Mouse (Mus musculus) limb, embryonic 12.5 days (tissue): ENCODE measurements at regions not wholly inside any gene's neighbourhood (a gene's known extent, or its start where the extent isn't known, plus 50 kb on each side); places are given as distances from the start of the nearest gene placed in this dataset.

Experiments used
- ATAC-seq: fragments of 200-750 bp; cut with Nextera tagmentation; 2 replicates; pipeline ENCODE4 v1.8.0; 2017; ENCODE audit warnings: low read depth, moderate TSS enrichment; ENCODE audit not compliant: insufficient number of reproducible peaks, insufficient read depth, low FRiP score, low TSS enrichment
- H3K27ac ChIP-seq: fragments of 300-500 bp; sonication (generic); 2 replicates; pipeline ENCODE4 v1.5.1; 2016; ENCODE audit warnings: mild to moderate bottlenecking, moderate library complexity
- H3K27me3 ChIP-seq: fragments of 300-500 bp; sonication (generic); 2 replicates; pipeline ENCODE4 v1.6.1; 2016; ENCODE audit warnings: mild to moderate bottlenecking, moderate library complexity
- H3K36me3 ChIP-seq: fragments of 300-500 bp; sonication (generic); 2 replicates; pipeline ENCODE4 v1.6.1; 2016; ENCODE audit warnings: mild to moderate bottlenecking, moderate library complexity
- H3K4me1 ChIP-seq: fragments of 300-500 bp; sonication (generic); replicated peaks from 2 replicates; pipeline ENCODE4 v1.6.1; 2016
- H3K4me2 ChIP-seq: fragments of 300-500 bp; sonication (generic); 2 replicates; pipeline ENCODE4 v1.6.1; 2016; ENCODE audit warnings: mild to moderate bottlenecking, moderate library complexity
- H3K4me3 ChIP-seq: fragments of 300-500 bp; sonication (generic); replicated peaks from 2 replicates; pipeline ENCODE4 v1.5.1; 2016; ENCODE audit warnings: mild to moderate bottlenecking
- H3K9ac ChIP-seq: fragments of 300-500 bp; sonication (generic); replicated peaks from 2 replicates; pipeline ENCODE4 v1.6.1; 2016; ENCODE audit warnings: mild to moderate bottlenecking, moderate library complexity
- H3K9me3 ChIP-seq: fragments of 300-500 bp; sonication (generic); 2 replicates; pipeline ENCODE4 v1.6.1; 2016; ENCODE audit warnings: mild to moderate bottlenecking, moderate library complexity
- WGBS: fragments of 180-500 bp; shearing (Covaris S2); methylation state at CpG from one replicate; pipeline ENCODE4 v1.1.7; 2016; 5-methylcytosine and 5-hydroxymethylcytosine counted together

- Histone ChIP-seq H3K36me3 (no peaks in the 10 kb centered on the region), H3K27me3 (no peaks in the 10 kb centered on the region), H3K4me2 (no peak overlapping the region), H3K4me3 (no peak overlapping the region), H3K4me1 (no peaks in the 10 kb centered on the region), H3K9ac (no peak overlapping the region), H3K27ac (no peak overlapping the region), H3K9me3 (no peaks in the 10 kb centered on the region; the same call in 1 of the 2 replicates)
- no peak for ATAC-seq
- WGBS, result 87% methylated on average over 5 of the region's 5 CpGs
Measured at GRCm38 (mm10) chr5:101208150-101208549, 362.6 kb downstream of the Gpat3 start.

GRCm38 (mm10) chr5:101195501-101195900 lies 350.0 kb downstream of the Gpat3 start:
- Histone ChIP-seq H3K27ac (no peak overlapping the region), H3K9me3 (no peaks in the 10 kb centered on the region), H3K4me2 (no peak overlapping the region), H3K36me3 (no peaks in the 10 kb centered on the region), H3K9ac (no peak overlapping the region), H3K4me3 (no peak overlapping the region), H3K4me1 (no peaks in the 10 kb centered on the region), H3K27me3 (no peaks in the 10 kb centered on the region)
- WGBS, result 76% methylated on average over 4 of the region's 4 CpGs
- ATAC-seq, result no peak

GRCm38 (mm10) chr5:101190976-101191375 lies 345.5 kb downstream of the Gpat3 start:
- Histone ChIP-seq H3K27me3 (no peaks in the 10 kb centered on the region), H3K4me3 (no peak overlapping the region), H3K9me3 (no peaks in the 10 kb centered on the region), H3K36me3 (no peaks in the 10 kb centered on the region), H3K9ac (no peak overlapping the region), H3K4me1 (peaks cover 11% of the 10 kb centered on the region; the same call in 1 of the 2 replicates), H3K27ac (no peak overlapping the region), H3K4me2 (no peak overlapping the region)
- 94% methylated on average over 2 of the region's 2 CpGs for WGBS
- ATAC-seq, result no peak

- no peak overlapping the region for H3K4me3 ChIP-seq
- no peak overlapping the region for H3K27ac ChIP-seq
- no peaks in the 10 kb centered on the region for H3K36me3 ChIP-seq
- no peak overlapping the region for H3K9ac ChIP-seq
- H3K4me1 ChIP-seq, result peaks cover 6% of the 10 kb centered on the region; the same call in 1 of the 2 replicates
- WGBS, result 73% methylated on average over 9 of the region's 9 CpGs
- H3K9me3 ChIP-seq, result no peaks in the 10 kb centered on the region
- ATAC-seq, result no peak
- H3K27me3 ChIP-seq, result no peaks in the 10 kb centered on the region
- H3K4me2 ChIP-seq, result no peak overlapping the region
Measured at GRCm38 (mm10) chr5:101173183-101173582, 327.7 kb downstream of the Gpat3 start.

GRCm38 (mm10) chr5:101172782-101173181 lies 327.3 kb downstream of the Gpat3 start:
- no peak overlapping the region for H3K4me3 ChIP-seq
- no peak overlapping the region for H3K4me2 ChIP-seq
- H3K36me3 ChIP-seq, result no peaks in the 10 kb centered on the region
- no peak overlapping the region for H3K9ac ChIP-seq
- H3K27ac ChIP-seq, result no peak overlapping the region
- 67% methylated on average over 10 of the region's 10 CpGs for WGBS
- no peak for ATAC-seq
- H3K27me3 ChIP-seq, result no peaks in the 10 kb centered on the region
- H3K4me1 ChIP-seq, result peaks cover 6% of the 10 kb centered on the region; the same call in 1 of the 2 replicates
- H3K9me3 ChIP-seq, result no peaks in the 10 kb centered on the region

GRCm38 (mm10) chr5:101169074-101169473 lies 323.6 kb downstream of the Gpat3 start:
- no peak overlapping the region for H3K9ac ChIP-seq
- no peak overlapping the region for H3K4me2 ChIP-seq
- H3K4me1 ChIP-seq, result peaks cover 6% of the 10 kb centered on the region; the same call in 1 of the 2 replicates
- no peaks in the 10 kb centered on the region for H3K36me3 ChIP-seq
- H3K9me3 ChIP-seq, result no peaks in the 10 kb centered on the region
- WGBS, result 59% methylated on average over 2 of the region's 2 CpGs
- no peaks in the 10 kb centered on the region for H3K27me3 ChIP-seq
- ATAC-seq, result no peak
- H3K4me3 ChIP-seq, result no peak overlapping the region
- H3K27ac ChIP-seq, result no peak overlapping the region

GRCm38 (mm10) chr5:101163624-101164213 lies 318.2 kb downstream of the Gpat3 start:
- Histone ChIP-seq H3K4me1 (peaks cover 5% of the 10 kb centered on the region; the same call in 1 of the 2 replicates), H3K4me3 (no peak overlapping the region), H3K9ac (no peak overlapping the region), H3K4me2 (no peak overlapping the region), H3K36me3 (no peaks in the 10 kb centered on the region), H3K27me3 (no peaks in the 10 kb centered on the region), H3K27ac (no peak overlapping the region), H3K9me3 (no peaks in the 10 kb centered on the region)
- 55% methylated on average over 8 of the region's 8 CpGs for WGBS
- no peak for ATAC-seq

GRCm38 (mm10) chr5:101163112-101163511 lies 317.6 kb downstream of the Gpat3 start:
- Histone ChIP-seq H3K27ac (no peak overlapping the region), H3K9me3 (no peaks in the 10 kb centered on the region), H3K4me1 (peaks cover 5% of the 10 kb centered on the region; the same call in 1 of the 2 replicates), H3K9ac (no peak overlapping the region), H3K4me3 (no peak overlapping the region), H3K27me3 (no peaks in the 10 kb centered on the region), H3K36me3 (no peaks in the 10 kb centered on the region), H3K4me2 (no peak overlapping the region)
- no peak for ATAC-seq
- WGBS, result 68% methylated on average over 5 of the region's 5 CpGs

- Histone ChIP-seq H3K4me3 (no peak overlapping the region), H3K27ac (no peak overlapping the region), H3K4me1 (no peaks in the 10 kb centered on the region), H3K9me3 (no peaks in the 10 kb centered on the region), H3K9ac (no peak overlapping the region), H3K27me3 (no peaks in the 10 kb centered on the region), H3K36me3 (no peaks in the 10 kb centered on the region), H3K4me2 (no peak overlapping the region)
- WGBS, result 58% methylated on average over 1 of the region's 1 CpGs
- no peak for ATAC-seq
Measured at GRCm38 (mm10) chr5:101157416-101157815, 311.9 kb downstream of the Gpat3 start.

- WGBS, result 78% methylated on average over 3 of the region's 3 CpGs
- Histone ChIP-seq H3K9ac (no peak overlapping the region), H3K4me3 (no peak overlapping the region), H3K9me3 (no peaks in the 10 kb centered on the region), H3K4me1 (no peaks in the 10 kb centered on the region), H3K27ac (no peak overlapping the region), H3K36me3 (no peaks in the 10 kb centered on the region), H3K27me3 (no peaks in the 10 kb centered on the region), H3K4me2 (no peak overlapping the region)
- no peak for ATAC-seq
Measured at GRCm38 (mm10) chr5:101146345-101146744, 300.8 kb downstream of the Gpat3 start.

GRCm38 (mm10) chr5:101124941-101125453 lies 279.5 kb downstream of the Gpat3 start:
- ATAC-seq, result no peak
- H3K4me3 ChIP-seq, result no peak overlapping the region
- H3K4me1 ChIP-seq, result no peaks in the 10 kb centered on the region; the same call in 1 of the 2 replicates
- H3K9ac ChIP-seq, result no peak overlapping the region
- no peak overlapping the region for H3K27ac ChIP-seq
- H3K9me3 ChIP-seq, result no peaks in the 10 kb centered on the region
- H3K4me2 ChIP-seq, result no peak overlapping the region
- H3K36me3 ChIP-seq, result no peaks in the 10 kb centered on the region
- WGBS, result 61% methylated on average over 5 of the region's 5 CpGs
- 0 out of 2 replicates have a peak, but pooled peaks cover 2% of the 10 kb centered on the region for H3K27me3 ChIP-seq

GRCm38 (mm10) chr5:101122914-101123313 lies 277.4 kb downstream of the Gpat3 start:
- H3K27me3 ChIP-seq, result 0 out of 2 replicates have a peak, but pooled peaks cover 2% of the 10 kb centered on the region

More at GRCm38 (mm10) chr5:101122914-101123313, 277.4 kb downstream of the Gpat3 start:
- WGBS, result 93% methylated on average over 6 of the region's 6 CpGs
- Histone ChIP-seq H3K4me2 (no peak overlapping the region), H3K9me3 (no peaks in the 10 kb centered on the region), H3K4me1 (peaks cover 4% of the 10 kb centered on the region; the same call in 1 of the 2 replicates), H3K27ac (no peak overlapping the region), H3K36me3 (no peaks in the 10 kb centered on the region), H3K9ac (no peak overlapping the region), H3K4me3 (no peak overlapping the region)
- ATAC-seq, result no peak
